ENCODE assay signal across 9 mouse cellular contexts in the genomic region with DNA sequence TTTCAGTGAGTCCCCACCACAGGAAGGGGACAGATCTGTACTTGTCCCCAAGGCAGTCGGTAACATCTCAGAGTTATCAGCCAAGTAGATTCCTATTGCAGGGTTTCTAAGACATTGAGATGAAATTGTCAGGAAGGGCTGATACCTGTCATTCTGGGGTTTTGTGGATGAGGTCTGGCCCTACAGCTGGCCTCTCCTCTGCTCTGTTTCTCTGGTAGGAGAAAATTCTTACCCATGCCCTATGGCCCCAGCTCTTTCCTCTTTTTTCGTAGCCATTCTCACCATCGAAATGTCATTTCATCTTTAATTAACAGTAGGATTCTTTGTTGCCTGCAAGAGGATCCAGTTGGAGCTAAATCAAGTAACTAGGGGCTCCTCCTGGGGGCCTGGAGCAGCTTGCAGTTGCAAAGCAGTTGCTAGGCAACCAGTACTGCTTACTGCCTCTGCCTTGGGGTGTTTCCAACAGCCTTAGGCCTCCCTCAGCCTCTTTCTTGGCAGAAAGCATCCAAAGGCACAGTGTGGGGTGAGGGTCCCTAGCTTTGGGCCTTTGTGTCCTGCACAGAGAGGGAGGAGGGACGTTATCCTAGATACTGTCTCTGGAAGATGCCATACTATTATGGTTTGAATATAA. TPM values are rescaled to one million over a fixed set of nuclear protein-coding genes. Genes with fewer than 3 reads are reported as not detected.
A peak's percentile ranks its signal among the peaks of the same experiment; 100 is the strongest.
DNase-seq lines count a peak whose midpoint lies in the region; ATAC-seq lines count a peak whose summit lies in the region.
"Had no signal": no experiment of that assay in that cellular context is flagged by ENCODE, and none has a peak within 500 bp of the region (broad histone marks: within the 10 kb centered on the region; RNA-seq: fewer than 3 reads in every experiment).

A gene (plus strand): TSS at position 427 of the 631 bp plus-strand sequence.

- H3K27ac ChIP-seq in limb, embryonic 11.5 days (replicated peaks; ENCODE audit: low read depth, low read length), result no peak within 1 kb of the TSS
- no peak within 1 kb of the TSS for H3K27ac ChIP-seq in limb, embryonic 10.5 days
- H3K27ac ChIP-seq in forebrain, embryonic 10.5 days, result peak within 1 kb of the TSS; percentile 75
- H3K27ac ChIP-seq in midbrain, embryonic 15.5 days, result peak within 1 kb of the TSS; percentile 86

- H3K9ac ChIP-seq in limb, embryonic 11.5 days (ENCODE audit: low read length), result no peak within 1 kb of the TSS
- no peak within 1 kb of the TSS for H3K9ac ChIP-seq in midbrain, embryonic 15.5 days

- H3K9me3 ChIP-seq in limb, embryonic 11.5 days (ENCODE audit: control insufficient read depth, low read length), result no peaks in the 10 kb centered on the region
- no peaks in the 10 kb centered on the region for H3K9me3 ChIP-seq in limb, embryonic 10.5 days (replicated peaks)
- H3K9me3 ChIP-seq in forebrain, embryonic 10.5 days, result no peaks in the 10 kb centered on the region
- no peaks in the 10 kb centered on the region for H3K9me3 ChIP-seq in midbrain, embryonic 15.5 days

- no peaks in the 10 kb centered on the region for H3K27me3 ChIP-seq in limb, embryonic 11.5 days (ENCODE audit: control insufficient read depth, insufficient read depth, low read length)
- H3K27me3 ChIP-seq in limb, embryonic 10.5 days (ENCODE audit: low read depth, poor library complexity, severe bottlenecking), result no peaks in the 10 kb centered on the region
- H3K27me3 ChIP-seq in forebrain, embryonic 10.5 days (ENCODE audit: poor library complexity, severe bottlenecking), result no peaks in the 10 kb centered on the region
- no peaks in the 10 kb centered on the region for H3K27me3 ChIP-seq in midbrain, embryonic 15.5 days (replicated peaks)

- DNase-seq in limb, embryonic 11.5 days (ENCODE audit: low spot score), result no peak
- no peak for DNase-seq in limb, embryonic 10.5 days (ENCODE audit: low spot score)
- DNase-seq in forebrain, embryonic 10.5 days (ENCODE audit: extremely low spot score, low spot score), result no peak
- peak; percentile 79 to 89 for DNase-seq in layer of hippocampus, adult 18-20 months (ENCODE audit: low spot score in 2 of 2)
- DNase-seq in spleen, postnatal 14 days (ENCODE audit: low spot score in 2 of 2), result no peak
- DNase-seq in gastrocnemius, postnatal 14 days, result no peak
- DNase-seq in heart, adult 9 months (ENCODE audit: low spot score in 2 of 2), result no peak

- 0 out of 2 replicates have a peak, but pooled peaks have one; percentile 40 for ATAC-seq in limb, embryonic 11.5 days (ENCODE audit: insufficient number of reproducible peaks, low FRiP score, low TSS enrichment, low read depth)
- peak; percentile 93 for ATAC-seq in midbrain, embryonic 15.5 days (replicated peaks)

- intact Hi-C loops in gastrocnemius, postnatal 14 days (cut with DNase I; ENCODE audit: low total_unique reads), result no loop called here

- no peaks in the 10 kb centered on the region for H3K36me3 ChIP-seq in limb, embryonic 11.5 days (ENCODE audit: control insufficient read depth, insufficient read depth, low read length)
- no peaks in the 10 kb centered on the region for H3K36me3 ChIP-seq in limb, embryonic 10.5 days
- H3K36me3 ChIP-seq in forebrain, embryonic 10.5 days (replicated peaks), result no peaks in the 10 kb centered on the region
- no peaks in the 10 kb centered on the region for H3K36me3 ChIP-seq in midbrain, embryonic 15.5 days (replicated peaks)

- H3K4me2 ChIP-seq in limb, embryonic 11.5 days (ENCODE audit: low read depth, severe bottlenecking), result no peak within 1 kb of the TSS
- H3K4me2 ChIP-seq in midbrain, embryonic 15.5 days, result peak within 1 kb of the TSS; percentile 16

- WGBS in limb, embryonic 11.5 days, result 74% methylated on average over 4 of the region's 4 CpGs
- WGBS in limb, embryonic 10.5 days, result 73% methylated on average over 4 of the region's 4 CpGs
- WGBS in forebrain, embryonic 10.5 days, result 48% methylated on average over 4 of the region's 4 CpGs
- WGBS in midbrain, embryonic 15.5 days, result 10% methylated on average over 4 of the region's 4 CpGs

- no peak within 1 kb of the TSS for H3K4me3 ChIP-seq in limb, embryonic 11.5 days (ENCODE audit: low read depth, low read length)
- no peak within 1 kb of the TSS for H3K4me3 ChIP-seq in limb, embryonic 10.5 days
- H3K4me3 ChIP-seq in forebrain, embryonic 10.5 days, result no peak within 1 kb of the TSS
- no peak within 1 kb of the TSS; the same call in 1 of the 2 replicates for H3K4me3 ChIP-seq in midbrain, embryonic 15.5 days

- H3K4me1 ChIP-seq in limb, embryonic 11.5 days (ENCODE audit: control insufficient read depth, insufficient read depth, low read length), result 0 out of 2 replicates have a peak, but pooled peaks cover under 1% of the 10 kb centered on the region
- peaks cover 18% of the 10 kb centered on the region for H3K4me1 ChIP-seq in limb, embryonic 10.5 days
- peaks cover 34% of the 10 kb centered on the region for H3K4me1 ChIP-seq in forebrain, embryonic 10.5 days
- H3K4me1 ChIP-seq in midbrain, embryonic 15.5 days, result peaks cover 33% of the 10 kb centered on the region

RNA-seq across cellular contexts. Expression of the gene that starts here (rescaled TPM):
- 0.06 and 0.11 TPM in 2 replicates for polyA plus RNA-seq in limb, embryonic 11.5 days (2014; fragmentation: Nextera tagmentation; extraction: Ambion mirVana)
- polyA plus RNA-seq in limb, embryonic 10.5 days (2016; fragmentation: Nextera tagmentation; extraction: Ambion mirVana), result 0.13 TPM in 1 of 2 replicates, not detected in the other
- polyA plus RNA-seq in forebrain, embryonic 10.5 days (2016; fragmentation: Nextera tagmentation; extraction: Ambion mirVana), result 0.30 and 0.87 TPM in 2 replicates
- total RNA-seq in layer of hippocampus, adult 18-20 months (2021), result 1 to 10 TPM; 3.3 to 4.1 TPM
- polyA plus RNA-seq in midbrain, embryonic 15.5 days (2015; fragmentation: Nextera tagmentation; extraction: Ambion mirVana), result 8.9 and 11.0 TPM in 2 replicates
- under 1 TPM; 0.31 to 0.33 TPM for total RNA-seq in gastrocnemius, postnatal 14 days (2021)
- polyA plus RNA-seq: small intestine, adult 2 months had no signal

Comparison
In these comparisons a context has a peak if more than half of its experiments do, and no peak if none do; other contexts are left out.
1. Peak in ATAC-seq in limb, embryonic 11.5 days; RNA of the gene not detected or under 1 TPM.
2. DNase-seq: peak in layer of hippocampus, adult 18-20 months (2 of 2); none in limb, embryonic 11.5 days (single experiment), limb, embryonic 10.5 days (single experiment), forebrain, embryonic 10.5 days (single experiment), spleen, postnatal 14 days (0 of 2), gastrocnemius, postnatal 14 days (single experiment) and heart, adult 9 months (0 of 2).
3. H3K27ac ChIP-seq: peak in forebrain, embryonic 10.5 days (single experiment) and midbrain, embryonic 15.5 days (single experiment); none in limb, embryonic 11.5 days (single experiment) and limb, embryonic 10.5 days (single experiment).